Mouse (Mus musculus): Measurements from ENCODE around the gene Nek6. TPM values are rescaled to one million over a fixed set of nuclear protein-coding genes. Genes with fewer than 3 reads are reported as not detected.

Gene Nek6
- polyA plus RNA-seq, 1 experiment, result 30.0 TPM

DNA sequence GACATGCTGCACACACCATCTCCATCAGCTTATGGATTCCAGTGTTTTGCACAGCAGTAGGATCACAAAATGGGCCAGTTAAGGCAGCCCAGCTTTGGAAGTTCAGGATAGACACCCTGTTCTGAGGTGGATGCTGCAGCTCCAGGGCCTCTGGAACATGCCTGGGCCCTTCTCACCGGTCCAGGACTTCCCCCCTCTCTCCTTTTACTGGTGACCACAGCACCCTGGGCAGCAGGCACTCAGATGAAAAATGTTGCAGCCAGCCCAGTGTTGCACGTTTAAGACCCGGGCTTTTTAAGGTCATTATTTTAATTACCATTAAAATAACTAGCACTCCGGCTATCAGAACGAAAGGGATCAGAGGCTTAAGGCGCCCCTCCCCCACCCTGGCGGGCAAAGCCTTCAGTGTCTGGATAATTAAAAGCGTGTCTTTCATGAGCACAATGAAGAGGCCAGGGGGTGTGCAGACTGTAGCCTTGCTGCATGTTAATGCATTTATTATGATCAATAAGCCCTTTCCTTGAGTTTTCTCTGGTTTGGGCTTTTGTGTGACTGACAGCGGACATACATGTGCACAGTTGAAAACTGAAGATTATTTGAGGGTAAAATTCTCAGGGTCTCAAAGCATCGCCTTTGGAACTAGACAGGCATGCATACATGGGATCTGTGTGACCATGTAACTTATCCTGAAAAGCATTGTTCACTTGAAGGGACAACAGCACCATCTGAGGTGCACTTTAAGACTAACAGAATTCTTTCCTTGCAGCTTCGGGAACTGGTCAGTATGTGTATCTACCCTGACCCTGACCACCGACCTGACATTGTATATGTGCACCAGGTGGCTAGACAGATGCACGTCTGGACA, 73.3 kb downstream of the Nek6 start:
- TF ChIP-seq POLR2A (IDR thresholded peaks at IDR 0.05; ENCODE audit: extremely low read depth, insufficient read depth, low read length) (no peak), CTCF (IDR thresholded peaks at IDR 0.05; ENCODE audit: extremely low read depth, insufficient read depth, low read length) (no peak)
- Histone ChIP-seq H3K4me1 (ENCODE audit: control insufficient read depth, insufficient read depth, low read length) (no peaks in the 10 kb centered on the region), H3K4me3 (ENCODE audit: insufficient read depth, low read length) (no peak overlapping the region), H3K27ac (ENCODE audit: insufficient read depth, low read length) (no peak overlapping the region)

DNA sequence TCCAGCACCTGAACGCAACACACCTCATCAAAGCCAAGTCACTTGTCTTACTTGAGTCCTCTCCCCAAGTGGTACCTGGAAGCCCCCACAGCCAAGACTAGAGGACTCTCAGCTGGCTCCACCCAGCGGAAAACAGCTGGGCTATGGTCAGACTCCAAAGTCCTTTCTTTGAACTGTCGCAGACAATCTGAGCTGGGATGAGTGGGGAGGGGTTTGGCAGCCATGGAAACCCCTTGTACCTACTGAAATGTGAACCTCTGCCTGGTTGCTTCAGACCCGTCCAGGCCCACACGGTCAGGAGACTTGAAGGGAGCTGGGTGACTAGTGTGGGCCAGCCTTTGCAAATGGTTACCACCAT, 73.9 kb downstream of the Nek6 start:
- Histone ChIP-seq H3K4me1 (ENCODE audit: control insufficient read depth, insufficient read depth, low read length) (no peaks in the 10 kb centered on the region), H3K4me3 (ENCODE audit: insufficient read depth, low read length) (no peak overlapping the region), H3K27ac (ENCODE audit: insufficient read depth, low read length) (no peak overlapping the region)
- TF ChIP-seq POLR2A (IDR thresholded peaks at IDR 0.05; ENCODE audit: extremely low read depth, insufficient read depth, low read length) (no peak), CTCF (IDR thresholded peaks at IDR 0.05; ENCODE audit: extremely low read depth, insufficient read depth, low read length) (no peak)

DNA sequence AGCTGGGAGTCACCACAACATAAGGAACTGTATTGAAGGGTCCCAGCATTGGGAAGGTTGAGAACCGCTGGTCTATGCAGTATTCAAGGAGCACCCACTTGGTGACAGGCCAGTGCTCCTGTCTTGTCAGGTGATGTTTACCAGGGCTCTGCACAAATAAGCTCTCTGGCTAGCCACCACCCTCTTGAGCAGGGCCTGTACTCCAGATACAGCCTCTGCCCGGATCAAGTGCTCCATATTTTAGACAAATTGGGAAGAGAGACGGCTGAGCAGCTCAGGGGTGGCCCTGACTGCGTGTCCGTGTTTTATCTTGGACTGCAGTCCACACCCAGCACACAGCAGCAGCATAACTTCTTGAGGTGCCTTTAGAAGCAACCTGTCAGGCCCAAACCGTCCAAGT, 75.3 kb downstream of the Nek6 start:
- TF ChIP-seq POLR2A (IDR thresholded peaks at IDR 0.05; ENCODE audit: extremely low read depth, insufficient read depth, low read length) (no peak), CTCF (IDR thresholded peaks at IDR 0.05; ENCODE audit: extremely low read depth, insufficient read depth, low read length) (no peak)
- Histone ChIP-seq H3K4me3 (ENCODE audit: insufficient read depth, low read length) (no peak overlapping the region), H3K4me1 (ENCODE audit: control insufficient read depth, insufficient read depth, low read length) (no peaks in the 10 kb centered on the region; the same call in 1 of the 2 replicates), H3K27ac (ENCODE audit: insufficient read depth, low read length) (no peak overlapping the region)

DNA sequence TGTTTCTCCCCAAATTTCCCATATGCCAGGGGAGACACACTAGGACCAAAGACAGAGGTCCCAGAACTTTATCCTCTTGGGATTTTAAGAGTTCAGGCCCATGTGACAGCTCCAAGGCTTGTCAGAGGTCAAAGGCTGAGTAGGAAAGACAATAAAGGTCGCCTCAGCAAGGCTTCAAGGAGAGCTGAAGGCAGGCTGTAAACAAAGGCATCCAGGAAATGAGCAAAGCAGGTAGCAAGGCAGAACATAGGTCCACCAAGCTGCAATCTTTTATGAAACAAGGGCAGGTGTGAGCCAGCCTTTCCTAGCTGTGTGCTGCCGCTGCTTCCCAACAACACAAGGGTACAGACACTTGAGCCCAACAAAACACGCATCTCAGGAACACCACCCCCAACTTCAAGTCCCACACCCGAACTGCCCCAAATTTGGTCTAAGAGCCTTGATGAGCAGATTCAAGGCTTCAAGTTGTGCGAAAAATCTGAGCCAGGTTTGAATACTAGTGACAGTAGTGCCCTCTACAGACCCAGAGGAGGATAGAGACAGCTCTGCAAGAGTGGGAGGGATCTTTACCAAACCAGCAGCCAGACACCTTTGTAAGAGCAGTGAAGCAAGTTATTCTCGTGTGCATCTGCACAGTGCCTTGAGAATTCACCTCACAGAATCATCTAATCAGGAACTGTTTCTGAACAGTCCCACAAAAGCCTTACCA, 80.5 kb downstream of the Nek6 start:
- Histone ChIP-seq H3K27ac (ENCODE audit: insufficient read depth, low read length) (no peak overlapping the region), H3K4me3 (ENCODE audit: insufficient read depth, low read length) (no peak overlapping the region), H3K4me1 (ENCODE audit: control insufficient read depth, insufficient read depth, low read length) (no peaks in the 10 kb centered on the region; the same call in 1 of the 2 replicates)
- TF ChIP-seq POLR2A (IDR thresholded peaks at IDR 0.05; ENCODE audit: extremely low read depth, insufficient read depth, low read length) (no peak), CTCF (IDR thresholded peaks at IDR 0.05; ENCODE audit: extremely low read depth, insufficient read depth, low read length) (peak; percentile 74)

DNA sequence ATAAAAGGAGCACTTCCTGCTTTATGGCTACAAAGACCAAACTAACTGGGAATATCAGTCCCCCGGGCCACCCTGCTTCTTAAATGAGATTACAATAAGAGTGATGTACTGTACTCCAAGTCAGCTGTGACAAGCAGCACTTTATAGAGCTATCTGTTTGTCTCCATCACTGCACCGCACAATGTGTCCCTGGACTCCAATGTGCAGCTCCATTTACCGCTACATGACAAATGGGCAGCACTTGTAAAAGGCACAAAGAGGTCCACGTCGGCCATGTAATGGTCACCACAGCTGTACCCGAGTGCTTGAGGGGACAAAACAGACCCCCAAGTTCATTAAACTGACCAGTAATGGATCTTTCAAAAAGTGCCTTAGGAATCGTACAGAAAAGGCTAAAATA, 83.4 kb downstream of the Nek6 start:
- Histone ChIP-seq H3K4me1 (ENCODE audit: control insufficient read depth, insufficient read depth, low read length) (peaks cover 4% of the 10 kb centered on the region), H3K27ac (ENCODE audit: insufficient read depth, low read length) (no peak overlapping the region), H3K4me3 (ENCODE audit: insufficient read depth, low read length) (no peak overlapping the region)
- no peak for TF ChIP-seq POLR2A (IDR thresholded peaks at IDR 0.05; ENCODE audit: extremely low read depth, insufficient read depth, low read length)
- TF ChIP-seq CTCF (IDR thresholded peaks at IDR 0.05; ENCODE audit: extremely low read depth, insufficient read depth, low read length), result no peak

DNA sequence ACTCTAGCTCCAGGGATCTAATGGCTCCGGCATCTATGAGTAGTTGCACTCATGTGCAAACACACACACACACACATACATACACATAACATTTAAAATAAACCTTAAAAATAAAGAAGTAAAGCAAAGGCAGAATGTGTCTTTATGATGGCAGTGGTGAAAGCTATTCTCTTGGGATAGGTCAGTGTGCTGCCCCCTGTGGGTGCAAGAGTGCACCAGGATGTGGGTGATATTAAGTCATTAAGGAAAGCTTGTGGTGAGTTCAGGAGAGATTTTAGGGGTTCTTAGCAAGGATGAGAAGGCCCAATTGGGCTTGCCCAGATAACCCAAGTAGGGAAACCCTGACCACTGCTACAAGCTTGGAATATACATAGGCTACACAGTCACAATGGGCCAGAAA, 86.5 kb downstream of the Nek6 start:
- H3K4me3 ChIP-seq (ENCODE audit: insufficient read depth, low read length), result no peak overlapping the region
- no peak for TF ChIP-seq CTCF (IDR thresholded peaks at IDR 0.05; ENCODE audit: extremely low read depth, insufficient read depth, low read length)
- no peak for TF ChIP-seq POLR2A (IDR thresholded peaks at IDR 0.05; ENCODE audit: extremely low read depth, insufficient read depth, low read length)
- H3K4me1 ChIP-seq (ENCODE audit: control insufficient read depth, insufficient read depth, low read length), result peaks cover 6% of the 10 kb centered on the region
- H3K27ac ChIP-seq (ENCODE audit: insufficient read depth, low read length), result no peak overlapping the region

DNA sequence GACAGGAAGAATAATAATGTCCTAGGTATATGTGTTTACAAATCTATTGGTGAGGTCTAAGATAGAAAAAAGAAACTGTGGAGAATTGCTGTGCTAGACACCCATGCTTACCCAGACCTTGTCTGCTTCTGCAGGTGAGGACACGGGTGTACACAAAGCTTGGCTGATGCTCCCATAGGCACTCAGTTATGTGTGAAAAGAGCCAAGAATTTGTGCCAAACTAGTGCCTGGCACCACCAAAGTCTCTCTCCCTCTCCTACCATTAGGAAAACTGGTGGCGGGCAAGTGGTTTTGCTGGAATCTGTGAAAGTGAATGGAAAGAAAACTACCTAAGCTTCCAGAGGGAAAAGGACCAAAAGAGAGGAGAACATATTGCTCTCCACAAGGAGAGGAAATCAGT, 87.0 kb downstream of the Nek6 start:
- TF ChIP-seq CTCF (IDR thresholded peaks at IDR 0.05; ENCODE audit: extremely low read depth, insufficient read depth, low read length) (no peak), POLR2A (IDR thresholded peaks at IDR 0.05; ENCODE audit: extremely low read depth, insufficient read depth, low read length) (no peak)
- no peak overlapping the region for H3K4me3 ChIP-seq (ENCODE audit: insufficient read depth, low read length)
- no peak overlapping the region for H3K27ac ChIP-seq (ENCODE audit: insufficient read depth, low read length)
- H3K4me1 ChIP-seq (ENCODE audit: control insufficient read depth, insufficient read depth, low read length), result peaks cover 6% of the 10 kb centered on the region

DNA sequence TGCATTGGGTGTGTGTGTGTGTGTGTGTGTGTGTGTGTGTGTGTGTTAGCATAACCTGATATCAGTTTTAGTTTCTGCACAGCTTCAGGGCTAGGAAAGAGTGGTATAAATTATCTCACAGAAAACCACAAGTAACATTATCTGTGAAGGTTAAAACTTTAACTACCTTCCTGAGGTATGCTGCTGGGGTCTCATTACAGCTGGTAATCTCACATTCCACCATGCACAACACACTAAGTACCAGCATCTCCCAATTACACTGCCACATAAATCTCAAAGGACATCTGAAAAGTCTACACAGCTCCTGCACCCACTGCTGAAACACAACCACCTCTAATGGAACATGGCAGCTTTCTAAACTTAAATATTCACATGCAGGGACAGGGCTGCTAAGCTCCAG, 89.4 kb downstream of the Nek6 start:
- H3K27ac ChIP-seq (ENCODE audit: insufficient read depth, low read length), result no peak overlapping the region
- TF ChIP-seq CTCF (IDR thresholded peaks at IDR 0.05; ENCODE audit: extremely low read depth, insufficient read depth, low read length), result no peak
- peaks cover 6% of the 10 kb centered on the region for H3K4me1 ChIP-seq (ENCODE audit: control insufficient read depth, insufficient read depth, low read length)
- no peak overlapping the region for H3K4me3 ChIP-seq (ENCODE audit: insufficient read depth, low read length)

DNA sequence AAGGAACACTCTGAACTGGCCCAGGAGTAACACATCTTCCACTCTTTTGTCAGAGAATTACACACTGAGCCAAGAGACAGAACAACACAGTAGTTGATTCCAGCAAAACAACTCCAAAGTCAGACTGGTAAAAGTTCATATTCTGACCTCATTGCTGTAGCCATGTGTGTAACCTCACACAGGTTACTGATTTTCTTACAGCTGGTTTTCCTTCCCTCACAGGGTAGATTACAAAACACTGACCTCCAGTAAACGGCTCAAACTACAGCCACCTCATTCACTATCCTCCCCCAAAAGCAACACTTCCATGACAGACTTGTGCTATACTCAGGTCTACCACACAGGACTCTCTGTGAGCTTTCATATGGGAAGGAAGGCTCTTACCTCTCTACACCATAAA, 96.3 kb downstream of the Nek6 start:
- TF ChIP-seq CTCF (IDR thresholded peaks at IDR 0.05; ENCODE audit: extremely low read depth, insufficient read depth, low read length) (no peak), POLR2A (IDR thresholded peaks at IDR 0.05; ENCODE audit: extremely low read depth, insufficient read depth, low read length) (no peak)
- Histone ChIP-seq H3K27ac (ENCODE audit: insufficient read depth, low read length) (no peak overlapping the region), H3K4me1 (ENCODE audit: control insufficient read depth, insufficient read depth, low read length) (peaks cover 4% of the 10 kb centered on the region), H3K4me3 (ENCODE audit: insufficient read depth, low read length) (no peak overlapping the region)

DNA sequence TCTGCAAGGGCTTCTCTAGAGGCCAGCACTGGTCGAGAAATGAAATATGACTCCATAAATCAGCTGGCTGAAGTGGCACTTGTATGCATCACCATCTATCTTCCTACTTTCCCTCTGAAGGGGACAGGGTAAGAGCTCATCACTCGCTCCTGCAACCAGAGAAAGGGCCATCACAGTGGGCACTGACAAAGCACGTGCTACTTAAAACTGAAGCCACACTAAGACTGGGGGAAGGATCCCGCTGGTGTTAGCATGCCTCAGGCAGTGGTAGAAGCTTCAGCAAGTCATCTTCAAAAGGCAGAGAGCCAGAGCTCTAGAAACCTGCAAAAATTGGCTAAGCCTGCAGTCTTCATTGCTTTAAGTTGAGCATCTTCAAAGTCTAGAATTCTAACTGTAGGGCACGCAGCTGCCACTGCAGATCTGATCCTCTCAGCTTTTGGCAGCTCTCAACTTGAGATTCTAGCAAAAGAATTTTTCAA, 97.4 kb downstream of the Nek6 start:
- peaks cover 5% of the 10 kb centered on the region for H3K4me1 ChIP-seq (ENCODE audit: control insufficient read depth, insufficient read depth, low read length)
- no peak overlapping the region for H3K4me3 ChIP-seq (ENCODE audit: insufficient read depth, low read length)
- no peak overlapping the region for H3K27ac ChIP-seq (ENCODE audit: insufficient read depth, low read length)
- TF ChIP-seq POLR2A (IDR thresholded peaks at IDR 0.05; ENCODE audit: extremely low read depth, insufficient read depth, low read length) (no peak), CTCF (IDR thresholded peaks at IDR 0.05; ENCODE audit: extremely low read depth, insufficient read depth, low read length) (no peak)

Measured in cortical plate, adult 2 months (tissue).